Mouse (Mus musculus): ENCODE data around the gene Gdf3. TPM values are rescaled to one million over a fixed set of nuclear protein-coding genes. Genes with fewer than 3 reads are reported as not detected.

Gdf3 gene
- total and polyA plus RNA-seq, 2 experiments from 2014 or later = not detected

DNA sequence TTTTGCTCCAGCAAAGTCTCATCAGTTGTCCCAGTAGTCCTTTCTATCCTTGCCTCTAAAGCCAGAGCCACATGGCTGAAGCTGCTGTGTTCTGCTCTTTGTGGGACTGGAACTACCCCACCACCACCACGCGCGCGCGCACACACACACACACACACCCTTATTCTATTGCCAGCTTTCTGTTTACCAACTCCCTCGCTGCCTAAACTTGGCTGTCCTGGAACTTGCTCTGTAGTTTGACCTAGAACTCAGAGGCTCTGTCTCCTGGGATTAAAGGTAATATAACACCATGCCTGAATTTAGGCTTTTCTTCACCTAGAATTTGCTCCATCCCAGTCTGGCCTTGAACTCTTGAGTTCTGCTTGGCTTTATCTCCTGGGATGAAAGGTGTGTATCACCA lies 11.2 kb upstream of the Gdf3 start:
- no peak overlapping the region for H3K27ac ChIP-seq (ENCODE audit: low read depth, low read length)
- H3K4me3 ChIP-seq (ENCODE audit: low read depth, low read length) = no peak overlapping the region
- TF ChIP-seq CTCF (IDR thresholded peaks at IDR 0.05; ENCODE audit: low read depth) = no peak
- no peaks in the 10 kb centered on the region for H3K36me3 ChIP-seq (ENCODE audit: insufficient read depth)
- H3K9ac ChIP-seq = no peak overlapping the region
- ATAC-seq = no peak
- H3K4me2 ChIP-seq (ENCODE audit: low read depth) = no peak overlapping the region
- WGBS = 93% methylated on average over 6 of the region's 6 CpGs
- no peak for DNase-seq
- no peaks in the 10 kb centered on the region for H3K27me3 ChIP-seq (ENCODE audit: insufficient read depth, low read length)
- H3K9me3 ChIP-seq (ENCODE audit: low read length) = no peaks in the 10 kb centered on the region
- no peaks in the 10 kb centered on the region for H3K4me1 ChIP-seq (ENCODE audit: insufficient read depth)

DNA sequence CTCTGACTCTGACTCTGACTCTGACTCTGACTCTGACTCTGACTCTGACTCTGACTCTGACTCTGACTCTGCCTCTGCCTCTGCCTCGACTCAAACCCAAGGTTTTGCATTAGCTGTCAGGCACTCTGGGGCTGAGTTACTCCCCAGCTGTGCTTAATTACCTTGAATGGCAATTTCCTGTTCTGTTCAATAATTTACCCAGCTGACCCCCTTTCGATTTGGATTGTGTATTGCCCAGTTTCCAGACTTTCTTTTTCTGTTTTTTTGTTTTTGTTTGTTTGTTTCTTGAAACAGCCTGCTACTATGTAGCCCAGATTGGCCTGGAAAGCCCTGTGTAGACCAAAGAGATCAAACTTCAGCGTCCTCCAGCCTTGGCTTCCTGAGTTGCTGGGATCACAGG lies 6.1 kb upstream of the Gdf3 start:
- H3K27ac ChIP-seq (ENCODE audit: low read depth, low read length) = no peak overlapping the region
- no peak overlapping the region for H3K9ac ChIP-seq
- 77% methylated on average over 3 of the region's 3 CpGs for WGBS
- H3K4me2 ChIP-seq (ENCODE audit: low read depth) = no peak overlapping the region
- TF ChIP-seq CTCF (IDR thresholded peaks at IDR 0.05; ENCODE audit: low read depth) = no peak
- H3K4me1 ChIP-seq (ENCODE audit: insufficient read depth) = no peaks in the 10 kb centered on the region
- ATAC-seq (no peak), DNase-seq (no peak)
- H3K36me3 ChIP-seq (ENCODE audit: insufficient read depth) = no peaks in the 10 kb centered on the region
- H3K27me3 ChIP-seq (ENCODE audit: insufficient read depth, low read length) = no peaks in the 10 kb centered on the region
- H3K9me3 ChIP-seq (ENCODE audit: low read length) = no peaks in the 10 kb centered on the region
- H3K4me3 ChIP-seq (ENCODE audit: low read depth, low read length) = no peak overlapping the region

DNA sequence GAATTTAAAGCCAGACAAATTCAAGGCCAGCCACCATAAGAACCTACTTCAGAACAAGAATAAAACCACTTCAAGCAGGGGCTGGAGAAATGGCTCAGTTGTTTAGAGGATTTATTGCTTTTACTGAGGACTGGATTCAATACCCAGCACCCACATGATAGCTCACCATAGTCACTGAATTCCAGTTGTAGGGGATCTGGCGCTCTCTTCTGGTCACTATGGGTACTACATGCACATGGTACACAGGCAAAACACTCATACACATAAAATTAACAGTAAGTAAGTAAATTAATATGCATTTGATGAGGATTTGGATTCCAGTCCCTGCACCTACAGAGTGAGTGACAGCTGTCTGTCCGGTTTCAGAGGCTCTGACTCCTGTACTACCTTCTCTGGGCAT lies 4.2 kb upstream of the Gdf3 start:
- no peaks in the 10 kb centered on the region for H3K9me3 ChIP-seq (ENCODE audit: low read length)
- H3K27ac ChIP-seq (ENCODE audit: low read depth, low read length) = no peak overlapping the region
- H3K4me3 ChIP-seq (ENCODE audit: low read depth, low read length) = no peak overlapping the region
- no peak for DNase-seq
- H3K4me2 ChIP-seq (ENCODE audit: low read depth) = no peak overlapping the region
- H3K27me3 ChIP-seq (ENCODE audit: insufficient read depth, low read length) = no peaks in the 10 kb centered on the region
- H3K4me1 ChIP-seq (ENCODE audit: insufficient read depth) = no peaks in the 10 kb centered on the region
- 68% methylated on average over 2 of the region's 2 CpGs for WGBS
- no peak overlapping the region for H3K9ac ChIP-seq
- no peak for ATAC-seq
- TF ChIP-seq CTCF (IDR thresholded peaks at IDR 0.05; ENCODE audit: low read depth) = peak; percentile 54
- H3K36me3 ChIP-seq (ENCODE audit: insufficient read depth) = no peaks in the 10 kb centered on the region

DNA sequence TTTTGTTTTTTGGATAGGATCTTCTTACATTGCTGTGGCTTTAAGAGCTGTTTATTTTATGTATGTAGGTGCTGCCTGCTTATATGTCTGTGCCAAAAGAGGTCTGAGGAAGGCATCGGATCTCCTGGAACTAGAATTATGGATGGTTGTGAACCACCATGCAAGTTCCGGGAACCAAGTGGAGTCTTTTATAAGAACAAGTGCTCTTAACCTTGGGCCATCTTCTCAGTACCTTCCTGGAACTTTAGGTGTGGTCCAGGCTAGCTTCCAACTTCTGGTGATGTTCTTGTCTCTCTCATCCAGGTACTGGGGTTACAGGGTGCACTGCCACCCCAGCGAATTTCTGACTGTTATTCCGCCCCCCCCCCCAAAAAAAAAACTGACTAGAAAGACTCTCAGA lies 2.5 kb upstream of the Gdf3 start:
- WGBS = 86% methylated on average over 4 of the region's 4 CpGs

DNA sequence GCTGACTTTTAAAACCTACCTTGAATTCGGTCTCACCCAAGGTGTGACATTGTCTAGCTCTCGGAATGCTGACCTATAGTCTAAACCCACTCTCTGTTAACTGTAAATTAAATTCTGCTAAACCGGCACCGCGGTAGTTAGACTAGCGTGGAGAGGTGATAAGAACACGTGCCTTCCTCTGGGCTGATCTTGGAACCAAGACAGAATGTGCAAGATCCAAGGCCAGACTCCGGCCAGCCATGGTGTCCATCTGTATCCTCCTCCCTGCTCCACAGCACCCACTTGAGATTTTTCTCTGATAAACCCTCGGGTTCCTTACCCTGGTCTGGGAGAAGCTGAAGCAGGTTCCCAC lies 534 bp downstream of the Gdf3 start:
- ATAC-seq = no peak

More for the DNA sequence above, 2.5 kb upstream of the Gdf3 start:
- Histone ChIP-seq H3K9me3 (ENCODE audit: low read length) (no peaks in the 10 kb centered on the region), H3K9ac (no peak overlapping the region), H3K27ac (ENCODE audit: low read depth, low read length) (no peak overlapping the region), H3K27me3 (ENCODE audit: insufficient read depth, low read length) (no peaks in the 10 kb centered on the region), H3K4me3 (ENCODE audit: low read depth, low read length) (no peak overlapping the region), H3K4me1 (ENCODE audit: insufficient read depth) (no peaks in the 10 kb centered on the region), H3K36me3 (ENCODE audit: insufficient read depth) (no peaks in the 10 kb centered on the region), H3K4me2 (ENCODE audit: low read depth) (no peak overlapping the region)
- ATAC-seq (no peak), DNase-seq (no peak)
- no peak for TF ChIP-seq CTCF (IDR thresholded peaks at IDR 0.05; ENCODE audit: low read depth)

DNA sequence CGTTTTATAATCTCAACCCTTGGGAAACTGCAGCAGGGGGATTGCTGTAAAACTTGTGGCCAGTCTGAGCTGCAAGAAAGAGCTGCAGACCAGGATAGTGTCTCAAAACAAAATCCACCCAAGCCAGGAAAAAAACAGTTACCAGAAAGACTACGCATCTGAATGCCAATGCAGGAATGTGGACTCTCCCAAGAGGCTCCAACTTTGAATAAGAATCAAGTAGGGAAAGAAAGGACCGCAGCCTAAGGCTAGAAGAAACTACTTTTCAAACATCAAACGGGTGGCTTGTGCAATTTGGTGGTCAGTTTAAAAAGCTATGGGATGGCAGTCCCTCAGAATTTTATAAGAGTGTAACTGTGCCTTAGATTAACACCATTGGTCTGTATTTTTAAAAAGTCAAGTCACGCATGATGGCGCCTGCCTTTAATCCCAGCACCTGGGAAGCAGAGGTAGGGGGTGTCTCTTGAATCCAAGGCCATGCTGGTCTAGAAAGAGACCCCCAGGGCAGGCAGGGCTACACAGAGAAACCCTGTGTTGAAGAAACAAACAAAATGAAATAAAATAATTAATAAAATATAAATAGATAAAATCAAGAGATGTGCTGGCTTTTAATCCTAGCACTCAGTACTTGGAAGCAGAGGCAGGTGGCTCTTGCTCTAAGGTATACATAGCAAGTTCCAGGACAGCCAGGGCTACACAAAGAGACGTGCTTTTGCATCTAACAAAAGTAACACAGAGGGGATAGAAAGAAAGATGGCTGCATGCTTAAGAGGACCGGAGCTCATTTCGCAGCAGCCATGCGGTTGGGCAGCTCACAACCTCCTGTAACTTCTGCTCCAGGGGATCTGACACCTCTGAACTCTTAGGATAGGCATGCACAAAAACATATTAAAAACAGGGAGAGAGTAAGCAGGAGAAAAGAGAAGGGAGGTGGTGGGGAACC lies 1.2 kb downstream of the Gdf3 start:
- no peak for ATAC-seq
- no peaks in the 10 kb centered on the region for H3K36me3 ChIP-seq (ENCODE audit: insufficient read depth)
- H3K9ac ChIP-seq = no peak overlapping the region
- no peaks in the 10 kb centered on the region for H3K9me3 ChIP-seq (ENCODE audit: low read length)
- no peak for DNase-seq
- H3K27ac ChIP-seq (ENCODE audit: low read depth, low read length) = no peak overlapping the region
- H3K4me3 ChIP-seq (ENCODE audit: low read depth, low read length) = no peak overlapping the region
- H3K27me3 ChIP-seq (ENCODE audit: insufficient read depth, low read length) = no peaks in the 10 kb centered on the region
- no peak for TF ChIP-seq CTCF (IDR thresholded peaks at IDR 0.05; ENCODE audit: low read depth)
- H3K4me2 ChIP-seq (ENCODE audit: low read depth) = no peak overlapping the region
- no peaks in the 10 kb centered on the region for H3K4me1 ChIP-seq (ENCODE audit: insufficient read depth)
- WGBS = 79% methylated on average over 10 of the region's 10 CpGs

More for the DNA sequence above, 534 bp downstream of the Gdf3 start:
- Histone ChIP-seq H3K4me1 (ENCODE audit: insufficient read depth) (no peaks in the 10 kb centered on the region), H3K9me3 (ENCODE audit: low read length) (no peaks in the 10 kb centered on the region), H3K4me2 (ENCODE audit: low read depth) (no peak overlapping the region), H3K36me3 (ENCODE audit: insufficient read depth) (no peaks in the 10 kb centered on the region), H3K27ac (ENCODE audit: low read depth, low read length) (no peak overlapping the region), H3K4me3 (ENCODE audit: low read depth, low read length) (no peak overlapping the region), H3K27me3 (ENCODE audit: insufficient read depth, low read length) (no peaks in the 10 kb centered on the region), H3K9ac (no peak overlapping the region)
- TF ChIP-seq CTCF (IDR thresholded peaks at IDR 0.05; ENCODE audit: low read depth) = no peak
- 81% methylated on average over 9 of the region's 9 CpGs for WGBS
- no peak for DNase-seq

DNA sequence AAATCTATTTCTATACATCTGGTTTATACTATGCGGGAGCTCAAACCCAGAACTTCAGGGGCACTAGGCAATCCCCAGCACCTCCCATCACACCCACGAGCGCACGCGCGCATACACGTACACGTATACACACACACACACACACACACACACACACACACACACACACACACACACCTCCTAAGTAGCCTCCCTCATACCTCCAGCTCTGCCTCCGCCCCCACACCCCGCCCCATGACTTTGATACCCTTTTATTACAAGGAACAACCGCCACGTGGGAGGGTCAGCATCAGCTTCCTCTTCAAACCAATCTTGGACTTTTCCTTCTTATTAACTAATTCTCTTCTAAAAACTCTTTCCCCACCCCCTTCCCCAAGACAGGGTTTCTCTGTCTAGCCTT lies 2.2 kb downstream of the Gdf3 start:
- Histone ChIP-seq H3K36me3 (ENCODE audit: insufficient read depth) (no peaks in the 10 kb centered on the region), H3K4me1 (ENCODE audit: insufficient read depth) (no peaks in the 10 kb centered on the region), H3K9ac (no peak overlapping the region), H3K4me3 (ENCODE audit: low read depth, low read length) (no peak overlapping the region), H3K27ac (ENCODE audit: low read depth, low read length) (no peak overlapping the region), H3K4me2 (ENCODE audit: low read depth) (no peak overlapping the region), H3K27me3 (ENCODE audit: insufficient read depth, low read length) (no peaks in the 10 kb centered on the region), H3K9me3 (ENCODE audit: low read length) (no peaks in the 10 kb centered on the region)
- no peak for TF ChIP-seq CTCF (IDR thresholded peaks at IDR 0.05; ENCODE audit: low read depth)
- 96% methylated on average over 12 of the region's 12 CpGs for WGBS
- DNase-seq = no peak
- no peak for ATAC-seq
